Mouse (Mus musculus): ENCODE measurements around the gene Galnt4. TPM values are rescaled to one million over a fixed set of nuclear protein-coding genes. Genes with fewer than 3 reads are reported as not detected.
"Not testable (repeated sequence)": the region's sequence is repeated elsewhere in the genome, so short reads cannot be mapped to it uniquely, and the experiment has no call there.

The Galnt4 gene
- polyA plus RNA-seq, 1 experiment = 0.02 TPM

DNA sequence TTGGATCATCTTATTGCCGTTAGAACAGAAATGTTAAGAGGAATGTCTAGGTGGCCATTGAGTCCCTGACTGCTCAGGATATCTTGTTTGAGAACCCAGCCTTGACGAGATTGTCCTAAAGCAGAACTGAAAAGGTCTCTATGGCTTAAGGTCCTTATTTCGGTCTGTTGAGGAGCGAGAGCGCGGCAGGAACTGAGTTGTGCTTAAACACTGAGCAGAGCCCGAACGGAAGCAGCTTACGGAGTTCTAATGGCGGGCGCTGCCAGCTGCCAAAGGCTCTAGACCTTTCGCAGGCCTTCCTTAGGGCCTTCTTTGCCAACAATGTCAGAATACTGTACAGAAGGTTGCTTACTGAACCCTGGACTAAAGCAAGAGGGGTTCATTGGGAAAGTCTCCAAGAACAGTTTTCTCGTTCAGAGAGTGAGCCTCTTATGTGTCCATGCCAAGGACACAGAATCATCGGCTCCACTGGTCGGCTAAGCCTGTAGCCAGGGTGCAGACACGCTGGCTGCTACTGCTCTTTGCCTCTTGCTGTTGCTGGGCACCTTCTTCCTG is 25.4 kb downstream of the Galnt4 start:
- Histone ChIP-seq H3K4me3 (replicated peaks) (no peak overlapping the region), H3K9me3 (ENCODE audit: control insufficient read depth, low read length) (no peaks in the 10 kb centered on the region), H3K4me1 (ENCODE audit: control insufficient read depth) (no peaks in the 10 kb centered on the region), H3K27me3 (ENCODE audit: control insufficient read depth) (no peaks in the 10 kb centered on the region), H3K36me3 (ENCODE audit: control insufficient read depth) (peaks cover 16% of the 10 kb centered on the region)
- TF ChIP-seq TAL1 (IDR thresholded peaks at IDR 0.05; ENCODE audit: low read length) (no peak), GATA1 (IDR thresholded peaks at IDR 0.05; ENCODE audit: low read length) (no peak)

DNA sequence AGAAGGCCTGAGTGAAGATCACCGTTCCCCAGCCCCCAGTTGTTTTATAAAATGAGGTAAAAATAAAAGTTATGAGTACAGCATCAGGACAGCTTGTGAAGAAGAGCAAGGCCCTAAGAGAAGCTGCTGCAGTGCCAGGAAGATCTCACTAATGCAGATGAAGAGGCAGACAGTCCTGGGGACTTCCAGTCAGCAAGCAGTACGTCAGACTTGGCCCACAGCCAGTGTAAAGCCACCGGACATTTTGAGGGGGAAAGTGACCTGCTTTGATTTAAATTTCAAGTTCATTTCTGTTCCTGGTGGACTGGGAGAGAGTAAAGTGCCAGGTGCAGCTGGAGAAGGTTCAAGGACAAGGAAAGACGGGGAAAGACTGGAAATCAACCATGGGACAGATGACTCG is 28.4 kb downstream of the Galnt4 start:
- TF ChIP-seq TAL1 (IDR thresholded peaks at IDR 0.05; ENCODE audit: low read length) (no peak), GATA1 (IDR thresholded peaks at IDR 0.05; ENCODE audit: low read length) (no peak)
- Histone ChIP-seq H3K9me3 (ENCODE audit: control insufficient read depth, low read length) (no peaks in the 10 kb centered on the region), H3K4me1 (ENCODE audit: control insufficient read depth) (no peaks in the 10 kb centered on the region), H3K4me3 (replicated peaks) (no peak overlapping the region), H3K27me3 (ENCODE audit: control insufficient read depth) (no peaks in the 10 kb centered on the region), H3K36me3 (ENCODE audit: control insufficient read depth) (peaks cover 3% of the 10 kb centered on the region)

DNA sequence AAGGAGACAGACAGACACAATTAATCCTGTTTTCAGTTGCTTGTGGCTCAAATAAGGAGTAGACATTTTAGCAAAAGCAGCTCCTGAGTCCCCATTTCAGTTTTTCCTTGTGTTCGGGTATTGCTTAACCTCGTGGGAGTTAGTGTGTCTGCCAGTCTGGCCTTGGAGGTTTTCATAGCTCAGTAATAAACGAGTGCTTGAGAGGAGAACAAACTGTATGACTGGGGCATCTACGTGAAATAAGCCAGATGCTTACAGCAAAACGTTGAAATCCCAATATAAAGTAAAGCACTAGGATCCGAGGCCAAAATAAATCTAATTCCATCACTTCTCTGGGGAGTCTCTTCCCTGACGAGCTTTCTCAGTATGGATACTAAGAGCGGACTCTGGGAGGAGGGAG is 37.7 kb downstream of the Galnt4 start:
- peaks cover 6% of the 10 kb centered on the region for H3K4me1 ChIP-seq (ENCODE audit: control insufficient read depth)
- no peaks in the 10 kb centered on the region for H3K9me3 ChIP-seq (ENCODE audit: control insufficient read depth, low read length)
- no peak for TF ChIP-seq TAL1 (IDR thresholded peaks at IDR 0.05; ENCODE audit: low read length)
- TF ChIP-seq GATA1 (IDR thresholded peaks at IDR 0.05; ENCODE audit: low read length) = no peak
- H3K36me3 ChIP-seq (ENCODE audit: control insufficient read depth) = peaks cover 6% of the 10 kb centered on the region
- H3K27me3 ChIP-seq (ENCODE audit: control insufficient read depth) = no peaks in the 10 kb centered on the region
- no peak overlapping the region for H3K4me3 ChIP-seq (replicated peaks)

DNA sequence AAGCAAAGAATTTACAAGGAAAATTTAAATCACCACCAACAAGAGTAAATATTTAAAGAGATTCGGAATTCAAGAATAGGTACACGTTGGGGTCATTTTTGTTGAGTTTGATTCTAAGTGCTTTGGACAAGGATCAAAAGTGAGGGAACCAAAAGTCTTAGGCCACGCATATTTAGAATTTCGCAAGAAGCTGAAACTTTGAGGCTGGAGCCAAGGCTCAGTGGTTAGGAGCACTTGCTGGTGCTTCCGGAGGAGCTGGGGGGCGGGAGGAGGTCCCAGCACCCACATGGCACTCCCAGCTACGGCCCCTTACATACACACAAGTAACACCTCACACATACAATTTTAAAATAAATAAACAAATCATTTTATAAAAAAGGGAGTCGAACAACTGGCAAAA is 38.6 kb downstream of the Galnt4 start:
- no peaks in the 10 kb centered on the region for H3K9me3 ChIP-seq (ENCODE audit: control insufficient read depth, low read length)
- peaks cover 6% of the 10 kb centered on the region for H3K36me3 ChIP-seq (ENCODE audit: control insufficient read depth)
- H3K4me3 ChIP-seq (replicated peaks) = no peak overlapping the region
- TF ChIP-seq GATA1 (IDR thresholded peaks at IDR 0.05; ENCODE audit: low read length) = no peak
- peaks cover 16% of the 10 kb centered on the region for H3K4me1 ChIP-seq (ENCODE audit: control insufficient read depth)
- no peaks in the 10 kb centered on the region for H3K27me3 ChIP-seq (ENCODE audit: control insufficient read depth)

DNA sequence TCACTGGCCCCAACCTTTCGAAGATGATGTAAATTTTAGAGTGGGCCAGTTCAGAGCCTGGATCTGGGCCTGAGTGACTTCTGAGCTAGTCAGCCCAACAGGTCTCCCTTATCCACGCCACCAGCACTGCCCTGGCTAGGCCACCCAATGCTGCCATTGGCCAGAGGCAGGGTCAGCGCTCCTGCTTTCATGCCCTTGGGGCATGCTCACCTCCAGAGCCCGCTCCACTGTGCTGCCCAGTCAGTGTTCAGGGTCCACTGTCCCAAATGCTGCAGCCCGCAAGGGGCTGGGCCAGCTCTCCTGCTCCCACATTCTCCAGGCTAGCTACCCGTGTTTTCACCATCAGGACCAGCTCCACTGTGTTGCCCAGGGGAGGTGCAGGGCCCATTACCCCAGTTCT is 42.1 kb downstream of the Galnt4 start:
- no peak for TF ChIP-seq TAL1 (IDR thresholded peaks at IDR 0.05; ENCODE audit: low read length)
- TF ChIP-seq GATA1 (IDR thresholded peaks at IDR 0.05; ENCODE audit: low read length) = no peak

DNA sequence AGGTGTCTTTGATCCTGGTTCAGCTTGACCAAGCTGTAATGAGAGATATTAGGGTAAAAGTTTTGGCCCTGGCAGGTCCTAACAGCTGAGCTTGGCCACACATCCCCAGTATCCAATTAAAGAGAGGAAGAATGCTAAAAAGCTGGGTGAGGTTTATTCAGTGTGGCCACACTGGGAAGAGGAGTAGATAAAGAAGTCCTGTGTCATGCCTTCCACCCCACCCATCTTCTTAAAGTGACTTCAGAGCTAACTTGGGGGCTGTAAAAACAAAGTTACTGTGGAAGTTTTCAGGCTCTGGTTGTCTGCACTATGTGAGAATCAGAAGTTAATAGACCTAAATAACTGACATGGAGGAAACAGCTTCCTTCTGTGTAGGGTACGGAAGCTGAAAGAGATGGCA is 43.6 kb downstream of the Galnt4 start:
- Histone ChIP-seq H3K4me3 (replicated peaks) (no peak overlapping the region), H3K4me1 (ENCODE audit: control insufficient read depth) (peaks cover 24% of the 10 kb centered on the region), H3K9me3 (ENCODE audit: control insufficient read depth, low read length) (no peaks in the 10 kb centered on the region), H3K27me3 (ENCODE audit: control insufficient read depth) (no peaks in the 10 kb centered on the region), H3K36me3 (ENCODE audit: control insufficient read depth) (peaks cover 6% of the 10 kb centered on the region)
- TF ChIP-seq TAL1 (IDR thresholded peaks at IDR 0.05; ENCODE audit: low read length) (no peak), GATA1 (IDR thresholded peaks at IDR 0.05; ENCODE audit: low read length) (no peak; the same call in 1 of the 2 replicates)

More for the DNA sequence above, 42.1 kb downstream of the Galnt4 start:
- Histone ChIP-seq H3K4me3 (replicated peaks) (no peak overlapping the region), H3K36me3 (ENCODE audit: control insufficient read depth) (peaks cover 6% of the 10 kb centered on the region), H3K27me3 (ENCODE audit: control insufficient read depth) (no peaks in the 10 kb centered on the region), H3K9me3 (ENCODE audit: control insufficient read depth, low read length) (no peaks in the 10 kb centered on the region), H3K4me1 (ENCODE audit: control insufficient read depth) (peaks cover 24% of the 10 kb centered on the region)

DNA sequence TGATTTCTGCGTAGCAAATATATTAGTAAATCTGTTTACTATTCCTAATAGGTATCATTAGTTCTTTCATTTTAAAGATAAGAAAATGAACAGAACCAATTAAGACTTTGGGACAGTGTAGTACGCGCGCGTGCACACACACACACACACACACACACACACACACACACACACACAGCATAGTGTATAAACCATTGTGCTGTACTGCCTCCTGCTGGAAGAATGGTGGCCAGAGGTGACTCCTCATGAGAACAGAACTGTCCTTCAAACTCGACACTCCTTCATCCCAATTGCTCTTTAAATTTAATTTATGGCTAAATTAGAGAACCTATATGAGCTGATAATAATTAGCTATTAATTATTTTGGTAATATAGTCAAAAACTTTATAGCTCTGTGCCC is 44.1 kb downstream of the Galnt4 start:
- Histone ChIP-seq H3K4me3 (replicated peaks) (no peak overlapping the region), H3K4me1 (ENCODE audit: control insufficient read depth) (peaks cover 24% of the 10 kb centered on the region), H3K9me3 (ENCODE audit: control insufficient read depth, low read length) (no peaks in the 10 kb centered on the region), H3K36me3 (ENCODE audit: control insufficient read depth) (peaks cover 6% of the 10 kb centered on the region), H3K27me3 (ENCODE audit: control insufficient read depth) (no peaks in the 10 kb centered on the region)
- TF ChIP-seq TAL1 (IDR thresholded peaks at IDR 0.05; ENCODE audit: low read length) = no peak
- TF ChIP-seq GATA1 (IDR thresholded peaks at IDR 0.05; ENCODE audit: low read length) = no peak

DNA sequence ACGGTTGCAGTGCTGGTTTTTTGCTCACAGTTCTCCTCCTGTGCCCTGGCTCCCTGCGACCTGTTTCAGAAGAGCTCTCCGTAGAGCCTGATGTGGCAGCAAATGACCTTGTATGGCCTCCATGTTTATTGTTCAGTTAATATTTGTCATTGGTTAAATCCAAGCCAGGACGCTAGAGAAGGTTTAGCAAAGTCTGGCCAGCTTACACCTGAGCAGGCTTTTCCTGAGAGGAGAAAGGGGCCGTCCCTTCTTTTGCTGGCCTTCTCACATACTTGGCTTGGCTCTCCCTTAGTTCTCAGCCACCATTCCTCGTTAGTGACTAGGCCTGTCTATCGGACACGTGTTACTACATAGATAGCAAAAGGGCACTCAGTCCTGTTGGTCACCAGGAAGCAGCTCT is 46.7 kb downstream of the Galnt4 start:
- H3K4me3 ChIP-seq (replicated peaks) = no peak overlapping the region
- peaks cover 4% of the 10 kb centered on the region for H3K36me3 ChIP-seq (ENCODE audit: control insufficient read depth)
- no peaks in the 10 kb centered on the region for H3K9me3 ChIP-seq (ENCODE audit: control insufficient read depth, low read length)
- no peaks in the 10 kb centered on the region for H3K27me3 ChIP-seq (ENCODE audit: control insufficient read depth)
- peaks cover 24% of the 10 kb centered on the region for H3K4me1 ChIP-seq (ENCODE audit: control insufficient read depth)
- TF ChIP-seq GATA1 (IDR thresholded peaks at IDR 0.05; ENCODE audit: low read length) = no peak
- no peak for TF ChIP-seq TAL1 (IDR thresholded peaks at IDR 0.05; ENCODE audit: low read length)

DNA sequence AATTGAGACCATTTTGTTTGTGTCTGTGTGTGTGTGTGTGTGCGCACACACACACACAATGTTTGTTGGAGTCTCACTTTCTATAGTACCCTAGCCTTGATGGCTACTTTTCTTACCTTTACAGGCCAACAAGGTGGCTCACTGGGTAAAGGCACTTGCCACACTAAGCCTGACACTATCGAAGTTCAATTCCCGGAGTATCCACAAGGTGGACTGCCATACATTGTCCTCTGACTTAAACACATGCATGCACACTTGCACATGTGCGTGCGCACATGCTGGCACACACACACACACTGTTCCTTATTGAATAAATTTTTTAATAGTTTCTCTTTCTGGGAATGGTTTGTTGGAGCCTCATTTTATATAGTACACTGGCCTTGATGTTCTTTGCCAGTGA is 48.8 kb downstream of the Galnt4 start:
- no peak overlapping the region for H3K4me3 ChIP-seq (replicated peaks)
- no peak for TF ChIP-seq GATA1 (IDR thresholded peaks at IDR 0.05; ENCODE audit: low read length)
- no peak for TF ChIP-seq TAL1 (IDR thresholded peaks at IDR 0.05; ENCODE audit: low read length)
- H3K4me1 ChIP-seq (ENCODE audit: control insufficient read depth) = peaks cover 7% of the 10 kb centered on the region
- peaks cover 5% of the 10 kb centered on the region for H3K36me3 ChIP-seq (ENCODE audit: control insufficient read depth)
- no peaks in the 10 kb centered on the region for H3K9me3 ChIP-seq (ENCODE audit: control insufficient read depth, low read length)
- no peaks in the 10 kb centered on the region for H3K27me3 ChIP-seq (ENCODE audit: control insufficient read depth)

DNA sequence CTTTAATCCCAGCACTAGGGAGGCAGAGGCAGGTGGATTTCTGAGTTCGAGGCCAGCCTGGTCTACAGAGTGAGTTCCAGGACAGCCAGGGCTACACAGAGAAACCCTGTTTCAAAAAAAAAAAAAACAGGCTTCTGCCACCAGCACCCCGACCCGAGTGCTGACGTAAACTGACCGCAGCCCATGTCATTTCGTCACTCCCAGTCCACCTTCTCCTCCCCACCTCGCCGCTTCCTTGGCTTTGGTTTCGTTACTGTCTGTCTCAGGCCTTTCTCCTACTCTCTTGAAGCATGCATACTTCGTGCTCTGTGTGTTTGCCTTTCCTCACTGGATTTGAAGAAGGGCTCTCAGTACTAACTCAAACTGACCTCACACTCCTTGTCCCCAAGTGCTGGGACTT is 49.7 kb downstream of the Galnt4 start:
- H3K9me3 ChIP-seq (ENCODE audit: control insufficient read depth, low read length); H3K36me3 ChIP-seq (ENCODE audit: control insufficient read depth); H3K4me3 ChIP-seq (replicated peaks); H3K27me3 ChIP-seq (ENCODE audit: control insufficient read depth); H3K4me1 ChIP-seq (ENCODE audit: control insufficient read depth): not testable (repeated sequence)
